Mouse (Mus musculus) lung, postnatal 25 days (tissue): ENCODE measurements around the gene Lck.
A peak's percentile ranks its signal among the peaks of the same experiment; 100 is the strongest.

Experiments used
- DNase-seq: peaks from one replicate; pipeline ENCODE4 v3.0.0; 2022; ENCODE audit warnings: low spot score

The Lck gene

DNA sequence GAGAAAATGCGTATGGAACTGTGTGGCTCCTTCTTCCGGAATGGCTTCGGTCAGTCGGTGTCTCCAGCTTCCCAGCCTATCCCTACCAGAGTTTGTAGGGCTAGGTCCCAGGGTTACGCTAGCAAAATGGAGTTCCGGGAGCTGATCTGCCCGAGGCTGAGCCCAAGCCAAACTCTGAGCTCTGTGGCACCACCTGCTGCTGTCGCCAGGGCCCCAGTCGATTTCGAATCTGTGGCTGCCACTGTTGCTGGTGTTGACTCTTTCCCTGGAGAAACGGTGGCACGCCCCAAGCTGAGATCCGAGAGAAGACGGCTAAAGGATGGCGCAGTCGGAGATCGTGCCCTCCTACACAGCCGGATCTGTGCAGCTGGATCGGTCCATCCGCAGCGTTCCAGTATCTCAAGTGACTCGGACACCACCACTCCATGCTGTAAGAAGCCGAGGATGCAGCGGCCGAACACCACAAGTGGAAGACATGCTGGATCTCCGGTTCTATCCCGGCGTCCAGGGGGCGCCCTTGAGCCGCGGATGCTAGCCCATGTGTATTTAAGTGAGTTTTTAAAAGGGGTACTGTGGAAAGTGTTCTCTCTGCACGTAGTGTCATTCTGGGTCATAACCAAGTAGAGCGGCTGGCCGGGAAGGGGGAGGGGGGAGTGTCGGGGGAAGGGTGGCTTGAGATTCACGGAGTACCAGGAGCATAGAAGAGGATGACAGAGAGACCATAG, 11.6 kb upstream of the Lck start:
- DNase-seq, result peak; percentile 89

GRCm38 (mm10) chr4:129584370-129584769, 10.9 kb upstream of the Lck start:
- DNase-seq, result no peak

- DNase-seq, result no peak
Measured at GRCm38 (mm10) chr4:129582251-129582650, 8.8 kb upstream of the Lck start.

GRCm38 (mm10) chr4:129580347-129580746, 6.9 kb upstream of the Lck start:
- no peak for DNase-seq

DNA sequence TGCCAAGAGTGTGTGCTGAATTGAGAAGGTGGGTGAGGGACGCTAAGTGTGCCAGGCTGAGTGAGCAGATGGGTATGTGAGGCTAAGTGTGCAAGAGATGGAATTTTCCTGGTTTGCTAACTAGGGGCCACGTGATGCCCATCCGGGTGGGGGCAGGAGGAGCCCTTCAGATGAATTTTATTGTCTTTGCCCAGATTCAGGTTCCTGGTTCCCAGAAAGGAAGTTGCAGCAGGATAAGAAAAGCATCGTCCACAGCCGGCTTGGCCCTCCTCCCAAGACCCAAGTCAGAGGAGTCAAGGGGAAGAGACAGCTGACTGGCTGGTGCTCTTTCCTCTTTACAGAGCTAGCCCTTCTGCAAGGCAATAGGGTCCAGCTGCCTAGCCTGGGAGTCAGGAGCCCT, 5.0 kb upstream of the Lck start, which contains the start of gene Fam167b:
Fam167b (minus strand) TSS at position 84 of the 400 bp plus-strand sequence.
- DNase-seq, result peak; percentile 41

GRCm38 (mm10) chr4:129577688-129578087, 4.2 kb upstream of the Lck start:
- no peak for DNase-seq

DNA sequence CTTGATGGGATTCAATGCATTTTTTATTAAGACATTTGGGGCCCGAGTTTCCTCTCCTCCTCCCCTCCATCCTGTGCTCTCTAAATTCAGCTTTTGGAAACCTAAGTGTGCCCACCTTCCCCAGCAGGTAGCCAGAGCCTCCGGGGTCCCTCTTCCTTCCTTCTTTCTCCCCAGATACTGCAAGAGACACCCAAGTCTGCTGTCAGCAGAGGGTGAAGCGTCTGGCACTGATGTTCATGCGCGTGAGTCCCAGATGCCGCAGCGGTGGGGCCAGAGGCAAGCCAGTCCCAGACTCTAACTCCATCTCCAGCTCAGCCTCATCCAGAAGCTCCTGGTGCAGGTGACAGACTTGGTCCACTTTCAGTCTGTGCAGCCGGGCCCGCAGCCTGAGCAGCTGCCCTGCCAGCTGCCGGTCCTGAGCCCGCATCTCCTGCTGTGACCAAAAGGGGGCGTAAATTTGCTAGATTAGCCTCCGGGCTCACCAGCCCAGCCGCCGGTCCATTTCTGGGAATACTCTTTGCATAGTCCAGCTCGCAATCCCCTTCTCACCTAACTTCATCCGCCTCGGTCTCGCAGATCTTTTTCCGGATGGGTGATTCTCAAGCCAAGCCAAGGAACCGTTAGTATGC, 3.5 kb upstream of the Lck start:
- DNase-seq, result peak; percentile 80

GRCm38 (mm10) chr4:129575171-129575844, 1.9 kb upstream of the Lck start:
- peak; percentile 57 for DNase-seq

DNA sequence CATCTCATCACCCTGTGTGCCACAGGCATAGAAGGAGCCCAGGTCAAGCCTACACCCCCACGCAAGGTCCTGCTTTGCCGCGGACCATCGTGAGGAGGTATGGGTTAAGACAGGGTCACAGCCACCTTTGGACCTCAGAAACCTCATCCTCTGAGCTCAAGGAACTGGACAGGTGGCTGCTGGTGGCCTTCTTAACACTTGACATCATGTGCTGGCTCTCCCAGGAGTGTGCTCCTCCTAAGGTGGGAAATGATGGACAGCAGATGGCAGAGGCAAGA, 409 bp downstream of the Lck start:
- no peak for DNase-seq

DNA sequence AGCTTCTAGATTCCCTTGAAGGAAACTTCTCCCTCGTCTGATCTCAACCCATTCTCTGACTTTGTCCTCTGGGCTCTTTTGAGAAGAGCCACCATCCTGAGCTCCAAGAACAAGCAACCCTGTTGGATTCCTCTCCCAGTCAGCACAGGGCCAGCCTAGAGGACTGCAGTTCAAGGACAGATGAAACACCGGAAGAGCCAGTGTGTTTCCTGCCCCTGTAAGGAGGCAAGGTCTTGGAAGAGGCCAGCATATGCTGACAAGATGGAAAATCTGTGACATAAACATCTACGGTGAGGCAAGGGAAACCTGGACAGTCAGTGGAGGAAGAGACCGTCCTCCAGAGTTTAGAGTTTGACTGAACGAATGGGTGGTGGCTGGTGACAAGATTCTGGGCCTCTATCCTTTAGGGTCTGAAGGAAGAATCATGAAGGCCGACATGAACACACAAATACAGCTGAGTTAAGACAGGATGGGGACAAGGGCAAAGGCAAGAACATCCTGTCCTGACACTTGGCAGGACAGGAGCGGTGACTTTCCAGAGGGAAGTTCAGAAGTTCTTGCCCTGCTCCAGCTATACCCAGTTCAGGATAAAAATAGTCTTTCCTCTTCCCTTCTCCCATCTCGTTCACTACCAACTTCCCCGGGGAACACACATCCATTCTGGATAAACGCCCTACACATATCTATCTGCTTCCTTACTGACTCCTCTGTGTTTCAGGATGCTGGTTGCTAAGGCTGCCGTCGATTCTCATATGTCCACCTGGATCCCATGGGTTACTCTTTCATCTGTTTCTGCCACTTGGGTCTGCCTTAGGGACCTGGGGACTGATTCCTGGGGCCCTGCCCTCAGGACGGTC, 977 bp downstream of the Lck start:
- peak; percentile 40 for DNase-seq

- DNase-seq, result peak; percentile 10
Measured at GRCm38 (mm10) chr4:129571551-129572084, 1.8 kb downstream of the Lck start.

DNA sequence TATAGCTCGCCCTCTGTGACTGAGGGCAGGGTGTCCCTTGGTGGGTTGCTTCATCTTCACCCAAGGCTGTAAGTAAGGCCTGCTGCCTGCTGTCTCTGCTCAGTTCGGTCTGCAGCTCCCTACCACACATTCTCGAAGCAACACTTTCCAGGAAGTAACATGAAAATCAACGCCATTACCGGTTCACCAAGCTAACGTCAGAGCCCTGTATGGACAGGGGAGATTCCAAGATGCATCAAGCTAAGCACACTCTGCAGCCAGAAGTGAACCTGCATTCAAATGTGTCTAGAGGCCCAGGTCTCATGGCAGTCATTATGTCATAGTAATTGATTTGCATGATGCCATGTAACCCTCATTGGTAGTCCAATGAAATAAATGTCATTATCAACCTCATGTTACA, 3.4 kb downstream of the Lck start:
- no peak for DNase-seq

DNA sequence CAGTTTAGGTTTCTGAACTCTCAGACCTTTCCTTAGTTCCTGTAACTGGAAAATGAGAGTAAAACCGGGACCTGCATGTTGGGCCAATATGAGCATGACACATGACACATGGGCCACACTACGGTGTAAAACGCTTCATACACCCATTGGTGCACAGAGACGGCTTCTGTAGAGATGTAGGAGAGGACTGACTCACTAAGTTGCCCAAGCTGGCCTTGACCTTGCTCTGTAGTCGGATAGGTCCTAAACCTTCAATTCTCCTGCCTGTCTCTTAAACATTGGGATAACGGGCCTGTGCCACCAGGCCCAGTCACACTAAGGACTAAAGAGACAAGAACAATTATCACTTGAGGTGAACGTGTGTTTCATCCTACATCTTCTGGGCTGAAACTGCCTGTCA, 5.1 kb downstream of the Lck start:
- DNase-seq, result no peak

- no peak for DNase-seq
Measured at GRCm38 (mm10) chr4:129565139-129565538, 8.3 kb downstream of the Lck start.

DNA sequence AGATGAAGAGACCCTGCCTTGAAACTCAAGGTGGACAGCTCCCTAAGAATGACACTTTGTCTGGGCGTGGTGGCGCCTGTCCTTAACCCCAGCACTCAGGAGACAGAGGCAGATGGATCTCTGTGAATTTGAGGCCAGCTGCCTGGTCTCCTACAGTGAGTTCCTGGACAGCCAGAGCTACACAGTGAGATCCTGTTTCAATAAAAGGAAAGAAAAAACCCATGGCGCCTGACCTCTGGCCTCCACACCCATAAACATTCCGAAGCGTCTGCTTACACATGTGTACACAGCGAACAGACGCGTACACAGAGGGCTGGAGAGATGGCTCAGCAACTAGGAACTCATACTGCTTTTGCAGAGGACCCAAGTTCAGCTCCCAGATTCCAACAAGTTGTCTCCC, 9.7 kb downstream of the Lck start:
- DNase-seq, result no peak

GRCm38 (mm10) chr4:129561184-129561583, 12.3 kb downstream of the Lck start:
- DNase-seq, result no peak

- DNase-seq, result no peak
Measured at GRCm38 (mm10) chr4:129558321-129558955, 15.0 kb downstream of the Lck start.

- DNase-seq, result no peak
Measured at GRCm38 (mm10) chr4:129557256-129557808, 16.1 kb downstream of the Lck start.

DNA sequence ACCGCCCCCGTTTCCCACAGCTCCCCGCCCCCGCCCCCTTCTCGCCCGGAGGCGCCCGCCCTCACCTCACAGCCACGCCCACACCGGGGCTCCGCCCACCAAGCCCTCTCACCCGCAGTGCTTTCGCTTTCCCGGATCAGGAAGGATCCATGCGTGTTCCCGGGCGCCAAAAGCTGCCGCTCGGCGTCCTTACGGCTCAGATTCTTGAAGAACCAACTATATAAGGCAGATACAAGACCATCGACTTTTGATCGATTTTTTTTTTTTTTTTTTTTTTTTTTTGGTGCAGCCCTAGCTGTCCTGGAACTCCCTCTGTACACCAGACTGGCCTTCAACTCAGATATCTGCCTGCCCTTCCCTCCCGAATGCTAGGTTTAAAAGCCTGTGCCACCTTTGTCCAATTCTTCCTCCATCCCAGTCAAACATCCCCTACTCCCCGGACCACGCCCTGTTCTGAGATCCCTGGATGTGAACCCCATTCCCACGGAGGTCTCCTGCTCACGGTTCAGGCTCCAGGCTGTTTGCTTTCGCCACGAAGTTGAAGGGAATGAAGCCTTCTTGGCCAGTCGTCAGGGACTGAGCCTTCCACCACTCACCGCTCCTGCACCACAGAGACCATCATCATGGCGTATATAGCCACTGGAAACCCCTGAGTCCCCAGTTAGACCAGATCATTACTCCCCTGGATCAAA, 16.8 kb downstream of the Lck start:
- peak; percentile 91 for DNase-seq

- no peak for DNase-seq
Measured at GRCm38 (mm10) chr4:129555862-129556531, 17.4 kb downstream of the Lck start.
